Mouse (Mus musculus) limb, embryonic 13.5 days (tissue): ENCODE results near the gene Bcor. TPM values are rescaled to one million over a fixed set of nuclear protein-coding genes. Genes with fewer than 3 reads are reported as not detected.

Experiments
- ATAC-seq: fragments of 200-750 bp; cut with Nextera tagmentation; 2 replicates; pipeline ENCODE4 v1.8.0; 2017; ENCODE audit warnings: low read depth, moderate number of reproducible peaks, moderate TSS enrichment; ENCODE audit not compliant: low FRiP score
- H3K27ac ChIP-seq: fragments of 300-500 bp; sonication (generic); 2 replicates; pipeline ENCODE4 v1.5.1; 2015; ENCODE audit warnings: inconsistent platforms, mild to moderate bottlenecking, moderate library complexity
- H3K27me3 ChIP-seq: fragments of 300-500 bp; sonication (generic); 2 replicates; pipeline ENCODE4 v1.6.1; 2015; ENCODE audit warnings: mild to moderate bottlenecking, inconsistent platforms
- H3K36me3 ChIP-seq: fragments of 300-500 bp; sonication (generic); 2 replicates; pipeline ENCODE4 v1.6.1; 2015; ENCODE audit warnings: inconsistent platforms, mild to moderate bottlenecking, moderate library complexity
- H3K4me1 ChIP-seq: fragments of 300-500 bp; sonication (generic); 2 replicates; pipeline ENCODE4 v1.6.1; 2015; ENCODE audit warnings: inconsistent platforms
- H3K4me2 ChIP-seq: fragments of 300-500 bp; sonication (generic); replicated peaks from 2 replicates; pipeline ENCODE4 v1.6.1; 2015; ENCODE audit warnings: inconsistent platforms, mild to moderate bottlenecking, moderate library complexity
- H3K4me3 ChIP-seq: fragments of 300-500 bp; sonication (generic); 2 replicates; pipeline ENCODE4 v1.5.1; 2015; ENCODE audit warnings: moderate library complexity, mild to moderate bottlenecking, inconsistent platforms
- H3K9ac ChIP-seq: fragments of 300-500 bp; sonication (generic); 2 replicates; pipeline ENCODE4 v1.6.1; 2015; ENCODE audit warnings: mild to moderate bottlenecking, inconsistent platforms
- H3K9me3 ChIP-seq: fragments of 300-500 bp; sonication (generic); 2 replicates; pipeline ENCODE4 v1.6.1; 2016; ENCODE audit warnings: inconsistent platforms
- WGBS: fragments of 180-500 bp; shearing (Covaris S2); methylation state at CpG from one replicate; pipeline ENCODE4 v1.1.7; 2015; 5-methylcytosine and 5-hydroxymethylcytosine counted together
- polyA plus RNA-seq: library from polyadenylated mRNA; unstranded; fragments of >200 nt; fragmentation: Nextera tagmentation; extraction: Ambion mirVana; gene quantifications from 2 replicates; pipeline ENCODE4 v1.2.1, GENCODE M21; 2015

Bcor gene
- polyA plus RNA-seq, 1 experiment from 2014 or later, result 17.8 TPM

DNA sequence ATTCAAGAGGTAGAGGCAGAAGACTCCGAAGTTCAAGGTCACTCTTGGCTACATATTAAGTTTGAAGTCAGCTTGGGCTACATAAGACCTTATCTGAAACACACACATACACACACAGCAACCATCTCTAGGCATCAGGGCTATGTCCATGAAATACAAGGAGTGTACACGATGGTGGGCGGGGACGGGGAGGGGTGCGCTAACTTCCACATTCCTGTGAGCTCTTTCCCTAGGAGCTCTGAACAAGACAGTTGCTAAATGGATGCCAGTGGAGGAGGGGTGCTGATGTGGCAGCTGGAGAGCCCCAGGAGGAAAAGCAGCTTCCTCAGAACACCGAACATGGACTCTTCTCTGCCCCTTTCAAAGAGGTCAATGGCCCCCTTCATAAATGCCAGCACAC is 49.6 kb downstream of the Bcor start:
- no peak overlapping the region for H3K4me2 ChIP-seq
- 77% methylated on average over 6 of the region's 6 CpGs for WGBS
- H3K36me3 ChIP-seq, result no peaks in the 10 kb centered on the region
- H3K27me3 ChIP-seq, result no peaks in the 10 kb centered on the region; the same call in 1 of the 2 replicates
- H3K4me1 ChIP-seq, result 0 out of 2 replicates have a peak, but pooled peaks cover 7% of the 10 kb centered on the region
- ATAC-seq, result no peak
- H3K9me3 ChIP-seq, result no peaks in the 10 kb centered on the region
- no peak overlapping the region for H3K9ac ChIP-seq
- no peak overlapping the region for H3K27ac ChIP-seq
- no peak overlapping the region for H3K4me3 ChIP-seq

DNA sequence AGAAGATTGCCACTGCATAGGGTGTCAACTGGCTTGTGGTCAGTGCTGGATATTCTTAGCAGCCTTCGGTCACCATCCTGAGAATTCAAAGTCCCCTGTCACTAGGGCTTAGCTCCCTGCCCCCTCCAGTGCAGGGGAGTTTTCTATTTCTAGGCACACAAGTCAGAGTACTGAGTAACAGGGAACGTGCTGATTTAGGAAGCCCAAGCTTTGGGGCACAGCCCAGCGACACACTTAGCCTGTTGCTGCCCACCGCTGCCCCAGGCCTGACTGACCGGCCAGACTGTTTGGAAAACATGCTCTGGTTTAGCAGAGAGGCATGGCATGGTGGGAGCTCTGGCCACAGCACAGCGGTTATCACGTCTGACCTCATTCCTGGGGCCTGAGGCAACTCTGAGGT is 54.8 kb downstream of the Bcor start:
- no peak for ATAC-seq
- H3K4me3 ChIP-seq, result no peak overlapping the region

GRCm38 (mm10) chrX:12096783-12097526 is 63.2 kb downstream of the Bcor start:
- no peak overlapping the region for H3K4me2 ChIP-seq
- H3K4me1 ChIP-seq, result no peaks in the 10 kb centered on the region
- H3K27me3 ChIP-seq, result peaks cover 36% of the 10 kb centered on the region
- H3K9me3 ChIP-seq, result no peaks in the 10 kb centered on the region
- no peaks in the 10 kb centered on the region for H3K36me3 ChIP-seq
- WGBS, result 76% methylated on average over 12 of the region's 12 CpGs
- no peak overlapping the region for H3K4me3 ChIP-seq
- H3K27ac ChIP-seq, result no peak overlapping the region
- no peak overlapping the region for H3K9ac ChIP-seq
- no peak for ATAC-seq

More for the DNA sequence above, 54.8 kb downstream of the Bcor start:
- H3K9ac ChIP-seq, result no peak overlapping the region
- H3K4me2 ChIP-seq, result no peak overlapping the region
- no peaks in the 10 kb centered on the region for H3K4me1 ChIP-seq
- 82% methylated on average over 7 of the region's 7 CpGs for WGBS
- H3K27me3 ChIP-seq, result peaks cover 4% of the 10 kb centered on the region; the same call in 1 of the 2 replicates
- no peak overlapping the region for H3K27ac ChIP-seq
- H3K9me3 ChIP-seq, result no peaks in the 10 kb centered on the region
- no peaks in the 10 kb centered on the region for H3K36me3 ChIP-seq

GRCm38 (mm10) chrX:12093371-12093770 is 66.8 kb downstream of the Bcor start:
- Histone ChIP-seq H3K4me1 (peaks cover 22% of the 10 kb centered on the region), H3K9me3 (no peaks in the 10 kb centered on the region), H3K4me2 (no peak overlapping the region), H3K27me3 (peaks cover 65% of the 10 kb centered on the region), H3K36me3 (no peaks in the 10 kb centered on the region), H3K4me3 (no peak overlapping the region), H3K27ac (no peak overlapping the region), H3K9ac (no peak overlapping the region)
- ATAC-seq, result no peak
- WGBS, result 76% methylated on average over 4 of the region's 4 CpGs

DNA sequence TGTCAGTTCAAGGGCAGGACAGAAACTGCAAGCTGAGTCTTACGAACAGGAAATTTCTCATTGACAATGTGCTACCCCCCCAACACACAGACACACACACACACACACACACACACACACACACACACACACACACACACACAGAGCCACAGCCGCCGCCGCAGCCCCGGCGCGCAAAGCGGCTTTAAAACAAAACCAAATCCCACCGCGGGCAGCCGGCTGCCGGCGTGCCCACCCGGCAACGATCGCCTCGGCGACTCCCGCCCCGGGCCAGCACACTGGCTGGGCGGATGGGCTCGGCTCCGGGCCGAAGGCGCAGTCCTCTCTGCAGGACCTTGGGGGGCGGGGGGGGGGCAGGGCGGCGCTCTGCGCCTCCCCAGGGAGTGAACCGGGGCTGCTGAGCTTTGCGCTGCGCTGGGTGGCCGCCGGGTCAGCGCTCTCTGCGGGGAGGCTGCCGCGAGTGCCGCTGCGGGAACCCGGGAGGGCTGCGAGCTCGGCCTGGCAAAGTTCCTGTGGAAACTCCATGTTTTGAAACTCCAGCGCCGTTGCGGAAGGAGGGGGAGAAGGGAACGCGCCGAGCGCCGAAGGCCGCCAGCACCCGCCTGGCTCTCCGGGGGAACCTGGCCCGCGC is 68.6 kb downstream of the Bcor start:
- Histone ChIP-seq H3K4me1 (peaks cover 34% of the 10 kb centered on the region), H3K4me2 (peak overlapping the region; percentile 85), H3K27ac (peak overlapping the region; percentile 81), H3K4me3 (peak overlapping the region; percentile 55), H3K9ac (peak overlapping the region; percentile 77), H3K36me3 (no peaks in the 10 kb centered on the region), H3K27me3 (peaks cover 84% of the 10 kb centered on the region), H3K9me3 (no peaks in the 10 kb centered on the region)
- no peak for ATAC-seq
- WGBS, result 3% methylated on average over 36 of the region's 56 CpGs

DNA sequence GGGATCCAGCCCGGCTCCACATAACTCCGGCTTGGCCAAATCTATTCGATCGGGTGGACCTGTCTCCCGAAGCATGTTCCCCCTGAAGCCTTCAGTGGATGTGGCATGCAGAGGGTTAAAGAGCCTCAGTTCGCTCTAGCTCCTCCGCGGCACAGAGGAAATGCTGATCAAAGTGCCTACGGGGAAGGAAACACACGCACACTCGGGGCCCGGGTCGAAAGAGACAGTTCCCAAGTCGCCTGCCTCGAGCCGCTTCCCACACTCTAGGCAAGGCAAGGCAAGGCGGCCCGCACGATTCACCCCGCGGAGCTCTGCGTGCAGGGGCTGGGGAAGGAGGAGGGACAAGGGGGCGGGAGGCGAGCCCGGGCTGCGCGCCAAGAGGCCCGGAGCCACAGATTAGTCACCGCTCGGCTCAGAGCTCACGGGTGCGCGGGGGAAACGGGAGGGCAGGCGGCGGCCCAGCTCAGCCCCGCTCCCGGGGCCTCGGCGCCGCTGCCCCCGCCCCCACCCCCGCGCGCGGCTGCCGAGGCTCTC is 69.2 kb downstream of the Bcor start:
- Histone ChIP-seq H3K9me3 (no peaks in the 10 kb centered on the region), H3K4me3 (peak overlapping the region; percentile 55), H3K9ac (peak overlapping the region; percentile 77), H3K27me3 (peaks cover 85% of the 10 kb centered on the region), H3K27ac (peak overlapping the region; percentile 81), H3K36me3 (no peaks in the 10 kb centered on the region), H3K4me1 (peaks cover 38% of the 10 kb centered on the region), H3K4me2 (peak overlapping the region; percentile 85)
- peak; percentile 57 for ATAC-seq
- WGBS, result 2% methylated on average over 44 of the region's 47 CpGs

GRCm38 (mm10) chrX:12090151-12090870 is 69.8 kb downstream of the Bcor start:
- no peak overlapping the region for H3K9ac ChIP-seq
- peak; percentile 16; the same call in 1 of the 2 replicates for ATAC-seq

GRCm38 (mm10) chrX:12089353-12090081 is 70.6 kb downstream of the Bcor start:
- H3K4me2 ChIP-seq, result peak overlapping the region; percentile 85
- H3K27me3 ChIP-seq, result peaks cover 94% of the 10 kb centered on the region
- peaks cover 48% of the 10 kb centered on the region for H3K4me1 ChIP-seq
- no peaks in the 10 kb centered on the region for H3K36me3 ChIP-seq
- H3K9me3 ChIP-seq, result no peaks in the 10 kb centered on the region
- no peak overlapping the region; the same call in 1 of the 2 replicates for H3K27ac ChIP-seq
- ATAC-seq, result no peak
- WGBS, result 4% methylated on average over 47 of the region's 52 CpGs
- H3K4me3 ChIP-seq, result peak overlapping the region; percentile 55
- peak overlapping the region; percentile 43; the same call in 1 of the 2 replicates for H3K9ac ChIP-seq

More at GRCm38 (mm10) chrX:12090151-12090870, 69.8 kb downstream of the Bcor start:
- Histone ChIP-seq H3K9me3 (no peaks in the 10 kb centered on the region), H3K36me3 (no peaks in the 10 kb centered on the region), H3K4me2 (peak overlapping the region; percentile 85), H3K4me1 (peaks cover 41% of the 10 kb centered on the region), H3K4me3 (peak overlapping the region; percentile 55), H3K27ac (no peak overlapping the region; the same call in 1 of the 2 replicates), H3K27me3 (peaks cover 91% of the 10 kb centered on the region)
- 5% methylated on average over 37 of the region's 37 CpGs for WGBS

- Histone ChIP-seq H3K9ac (peak overlapping the region; percentile 72; the same call in 1 of the 2 replicates), H3K36me3 (no peaks in the 10 kb centered on the region), H3K9me3 (no peaks in the 10 kb centered on the region), H3K27me3 (peaks cover 95% of the 10 kb centered on the region), H3K4me1 (peaks cover 48% of the 10 kb centered on the region), H3K4me3 (peak overlapping the region; percentile 55), H3K4me2 (peak overlapping the region; percentile 85), H3K27ac (peak overlapping the region; percentile 85)
- WGBS, result 4% methylated on average over 13 of the region's 13 CpGs
- no peak for ATAC-seq
Measured at GRCm38 (mm10) chrX:12089027-12089340, 71.2 kb downstream of the Bcor start.

- peak overlapping the region; percentile 55 for H3K4me3 ChIP-seq
- WGBS, result 3% methylated on average over 34 of the region's 72 CpGs
- H3K4me2 ChIP-seq, result peak overlapping the region; percentile 85
- peak overlapping the region; percentile 72 for H3K9ac ChIP-seq
- H3K4me1 ChIP-seq, result peaks cover 53% of the 10 kb centered on the region
- peak overlapping the region; percentile 85 for H3K27ac ChIP-seq
- peak; percentile 66 for ATAC-seq
- no peaks in the 10 kb centered on the region for H3K9me3 ChIP-seq
- H3K36me3 ChIP-seq, result no peaks in the 10 kb centered on the region
- H3K27me3 ChIP-seq, result peaks cover 95% of the 10 kb centered on the region
Measured at GRCm38 (mm10) chrX:12088301-12089026, 71.7 kb downstream of the Bcor start.
